In genomic region chr16:10004096-10004495, GRCm38 (mm10) we compare ENCODE assay signal across 23 mouse cellular contexts. TPM values are rescaled to one million over a fixed set of nuclear protein-coding genes. Genes with fewer than 3 reads are reported as not detected.
DNase-seq lines count a peak whose midpoint lies in the region.
"Had no signal": no experiment of that assay in that cellular context is flagged by ENCODE, and none has a peak within 500 bp of the region (broad histone marks: within the 10 kb centered on the region; RNA-seq: fewer than 3 reads in every experiment).

No protein-coding gene starts in this region.

- H3K4me1 ChIP-seq in embryonic facial prominence, embryonic 10.5 days, result no peaks in the 10 kb centered on the region
- H3K4me1 ChIP-seq: forebrain, embryonic 10.5 days; forebrain, embryonic 13.5 days; hindbrain, embryonic 10.5 days; hindbrain, embryonic 13.5 days; intestine, embryonic 15.5 days had no signal

- H3K36me3 ChIP-seq in embryonic facial prominence, embryonic 10.5 days (replicated peaks), result no peaks in the 10 kb centered on the region
- H3K36me3 ChIP-seq: forebrain, embryonic 10.5 days; hindbrain, embryonic 10.5 days; hindbrain, embryonic 13.5 days; intestine, embryonic 15.5 days had no signal

- DNase-seq in heart, adult 11 months, result peak; percentile 56
- DNase-seq in heart, postnatal 14 days, result no peak
- peak; percentile 30 for DNase-seq in testis, postnatal 10 days (ENCODE audit: low spot score)
- DNase-seq in testis, postnatal 14 days (ENCODE audit: low spot score), result no peak
- peak; percentile 23 for DNase-seq in adrenal gland, postnatal 10 days
- DNase-seq in adrenal gland, postnatal 36 days, result peak; percentile 20 to 31
- no peak for DNase-seq in cerebellum, postnatal 36 days
- no peak for DNase-seq in embryonic facial prominence, embryonic 10.5 days (ENCODE audit: low spot score)
- DNase-seq: cerebellum, adult 2 months; embryo, embryonic 11 days; gastrocnemius, postnatal 10 days; gastrocnemius, postnatal 36 days; heart, adult 2 months; heart, postnatal 36 days; kidney, adult 11 months; kidney, adult 8-10 months had no signal

- H3K4me3 ChIP-seq in embryonic facial prominence, embryonic 10.5 days, result no peak overlapping the region
- H3K4me3 ChIP-seq: forebrain, embryonic 10.5 days; forebrain, embryonic 13.5 days; heart, adult 2 months; hindbrain, embryonic 10.5 days; hindbrain, embryonic 13.5 days; intestine, embryonic 15.5 days had no signal

- H3K9me3 ChIP-seq in embryonic facial prominence, embryonic 10.5 days, result no peaks in the 10 kb centered on the region
- H3K9me3 ChIP-seq: forebrain, embryonic 10.5 days; hindbrain, embryonic 10.5 days; hindbrain, embryonic 13.5 days; intestine, embryonic 15.5 days had no signal

- no peak overlapping the region for H3K27ac ChIP-seq in embryonic facial prominence, embryonic 10.5 days (replicated peaks)
- H3K27ac ChIP-seq: forebrain, embryonic 10.5 days; forebrain, embryonic 13.5 days; heart, adult 2 months; hindbrain, embryonic 10.5 days; hindbrain, embryonic 13.5 days; intestine, embryonic 15.5 days had no signal

- intact Hi-C loops in heart, postnatal 14 days (cut with DNase I), result no loop called here

- H3K27me3 ChIP-seq in embryonic facial prominence, embryonic 10.5 days (replicated peaks; ENCODE audit: low read depth, poor library complexity, severe bottlenecking), result no peaks in the 10 kb centered on the region; the same call in 1 of the 2 replicates
- H3K27me3 ChIP-seq: forebrain, embryonic 13.5 days; hindbrain, embryonic 13.5 days; intestine, embryonic 15.5 days had no signal

- 89% methylated on average over 4 of the region's 4 CpGs for whole genome bisulfite sequencing in embryonic facial prominence, embryonic 10.5 days

RNA-seq across cellular contexts. Expression of gene Grin2a, which starts 8.7 kb away (rescaled TPM):
- under 1 TPM; 0.10 to 0.17 TPM for total RNA-seq in heart, postnatal 14 days (2021)
- total RNA-seq in adrenal gland, postnatal 10 days (2021), result 1 to 10 TPM in 1 of 2 experiments, under 1 TPM in 1; 0.69 to 1.5 TPM
- total RNA-seq in adrenal gland, postnatal 36 days (2021), result 1 to 10 TPM in 1 of 2 experiments, under 1 TPM in 1; 0.70 to 1.9 TPM
- 0.57 and 0.72 TPM in 2 replicates for polyA plus RNA-seq in embryonic facial prominence, embryonic 10.5 days (2016; fragmentation: Nextera tagmentation; extraction: Ambion mirVana)
- total RNA-seq: gastrocnemius, postnatal 36 days; MEL had no signal
- polyA plus RNA-seq: CD4-positive, CD25-positive, alpha-beta regulatory T cell, adult 4 months had no signal

Comparison
In these comparisons a context has a peak if more than half of its experiments do, and no peak if none do; other contexts are left out.
1. DNase-seq: peak in heart, adult 11 months (single experiment), testis, postnatal 10 days (single experiment), adrenal gland, postnatal 10 days (single experiment) and adrenal gland, postnatal 36 days (2 of 2); none in heart, postnatal 14 days (0 of 2), testis, postnatal 14 days (single experiment), cerebellum, postnatal 36 days (0 of 2) and embryonic facial prominence, embryonic 10.5 days (single experiment).